Comparison of ENCODE assay signal across 8 mouse cellular contexts in the genomic region with DNA sequence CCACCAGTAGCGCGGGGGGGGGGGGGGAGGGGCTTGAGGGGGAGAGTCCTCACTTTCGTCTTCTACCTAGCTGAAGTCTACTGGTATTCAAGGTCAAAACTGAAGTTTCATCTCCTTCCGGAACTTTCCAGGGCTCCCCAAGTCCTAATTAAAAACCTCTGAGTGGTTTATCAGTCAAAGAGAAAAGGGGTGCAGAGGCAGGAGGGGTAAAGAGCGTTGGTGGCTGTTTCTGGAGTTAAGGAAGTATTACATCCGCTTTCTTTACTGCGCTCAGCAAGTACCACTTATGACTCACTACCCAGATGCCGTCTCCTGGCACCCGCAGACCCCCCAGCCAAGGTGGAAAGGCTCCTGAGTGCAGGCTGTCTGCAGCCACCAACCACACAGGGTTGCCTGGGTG.
DNase-seq lines count a peak whose midpoint lies in the region; ATAC-seq lines count a peak whose summit lies in the region.

No protein-coding gene starts in this region.

- H3K4me3 ChIP-seq in hindbrain, embryonic 12.5 days = peak overlapping the region; percentile 17; the same call in 1 of the 2 replicates

- peaks cover 34% of the 10 kb centered on the region for H3K9me3 ChIP-seq in hindbrain, embryonic 12.5 days (replicated peaks)

- H3K9ac ChIP-seq in hindbrain, embryonic 12.5 days = no peak overlapping the region

- H3K4me1 ChIP-seq in hindbrain, embryonic 12.5 days = peaks cover 26% of the 10 kb centered on the region

- peak overlapping the region; percentile 52 for H3K4me2 ChIP-seq in hindbrain, embryonic 12.5 days (replicated peaks)

- DNase-seq in layer of hippocampus, adult 11-12 months (ENCODE audit: low spot score) = peak; percentile 43
- DNase-seq in layer of hippocampus, adult 9-10 months (ENCODE audit: low spot score) = no peak
- peak; percentile 56 for DNase-seq in c-Kit-positive CD71-negative TER-119-negative erythroid progenitor cells, embryonic 14.5 days (ENCODE audit: low read depth)
- peak; percentile 43 for DNase-seq in lung, postnatal 25 days (ENCODE audit: low spot score)
- peak; percentile 39 to 41 for DNase-seq in right cerebral cortex, adult 2 months (ENCODE audit: low spot score in 2 of 2)
- DNase-seq in cerebellum, adult 11-12 months = no peak
- DNase-seq in urinary bladder, postnatal 36 days (ENCODE audit: low spot score in 2 of 2) = no peak

- no peaks in the 10 kb centered on the region for H3K27me3 ChIP-seq in hindbrain, embryonic 12.5 days

- no peak overlapping the region for H3K27ac ChIP-seq in hindbrain, embryonic 12.5 days

- WGBS in hindbrain, embryonic 12.5 days = 41% methylated on average over 7 of the region's 9 CpGs

- no peak for ATAC-seq in hindbrain, embryonic 12.5 days (ENCODE audit: low FRiP score)

- no peaks in the 10 kb centered on the region for H3K36me3 ChIP-seq in hindbrain, embryonic 12.5 days

Comparison
In these comparisons a context has a peak if more than half of its experiments do, and no peak if none do; other contexts are left out.
1. DNase-seq: peak in layer of hippocampus, adult 11-12 months (single experiment), c-Kit-positive CD71-negative TER-119-negative erythroid progenitor cells, embryonic 14.5 days (single experiment), lung, postnatal 25 days (single experiment) and right cerebral cortex, adult 2 months (2 of 2); none in layer of hippocampus, adult 9-10 months (single experiment), cerebellum, adult 11-12 months (single experiment) and urinary bladder, postnatal 36 days (0 of 2).